Mouse (Mus musculus): ENCODE data around the gene Ism1.

Gene Ism1

DNA sequence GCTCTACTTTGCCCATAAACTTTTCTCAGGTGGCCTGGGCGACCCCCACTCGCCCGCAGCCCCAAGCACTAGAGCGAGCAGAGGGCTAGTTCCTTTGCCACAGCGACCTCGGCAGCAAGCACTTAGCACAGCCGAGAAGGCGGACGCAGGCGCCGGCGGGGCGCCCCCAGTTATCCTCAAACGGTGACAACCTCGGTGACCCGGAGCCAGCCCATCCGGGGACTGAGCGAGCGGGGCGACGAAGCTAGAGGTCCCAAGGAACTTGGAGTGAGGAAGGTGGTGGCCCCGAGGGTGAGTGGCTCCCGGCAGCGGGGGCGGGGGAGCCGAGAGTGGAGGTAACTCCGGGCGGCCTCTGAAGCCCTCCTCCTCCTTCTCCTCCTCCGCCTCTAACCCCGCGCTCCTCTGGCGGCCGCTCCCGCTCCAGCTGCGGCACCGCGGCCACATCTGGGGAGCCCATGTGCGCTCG is at the start of gene Ism1:
Gene Ism1, plus strand, starts transcription at position 370 of the 466 bp plus-strand sequence.
- in situ Hi-C loops (cut with MboI, MseI) = no loop called here

DNA sequence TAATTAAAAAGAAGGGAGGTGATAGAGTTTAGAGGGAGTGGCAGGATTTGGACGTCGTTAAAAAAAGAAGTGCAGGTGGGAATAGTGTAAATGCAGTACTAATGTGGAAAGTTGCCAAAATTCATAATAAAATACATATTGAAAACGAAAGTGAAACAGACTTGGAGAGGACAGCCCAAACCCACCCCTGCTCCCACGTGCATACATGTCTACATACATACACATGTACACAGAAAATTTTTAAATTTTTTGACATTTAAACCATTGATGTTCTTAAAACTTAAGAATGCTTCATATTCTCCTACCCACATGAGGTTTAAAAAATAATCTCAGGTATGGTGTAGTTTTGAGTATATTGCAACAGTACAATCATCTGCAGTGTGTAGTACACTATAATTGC is 49.2 kb upstream of the Ism1 start:
- in situ Hi-C loops (cut with MboI, MseI) = no loop called here

DNA sequence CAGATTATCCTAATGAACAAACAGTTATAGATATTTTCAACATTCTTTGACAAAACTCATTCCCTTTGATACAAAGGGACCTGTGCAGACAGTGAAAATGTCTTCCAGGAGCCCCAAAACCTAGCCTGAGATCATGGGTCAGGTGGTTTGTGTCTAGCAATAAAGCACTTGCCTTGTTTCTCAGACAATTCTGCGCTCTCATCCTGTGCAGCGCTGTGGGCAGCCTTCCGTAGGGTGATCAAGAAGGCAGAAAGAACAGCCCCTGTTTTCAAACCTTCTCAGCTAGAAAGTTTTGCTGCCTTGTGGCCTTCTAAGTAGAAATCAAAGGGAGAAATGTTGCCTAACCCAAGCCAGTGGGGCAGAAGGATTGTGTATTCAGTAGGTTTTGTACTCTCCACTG is 48.3 kb upstream of the Ism1 start:
- in situ Hi-C loops (cut with MboI, MseI) = no loop called here

DNA sequence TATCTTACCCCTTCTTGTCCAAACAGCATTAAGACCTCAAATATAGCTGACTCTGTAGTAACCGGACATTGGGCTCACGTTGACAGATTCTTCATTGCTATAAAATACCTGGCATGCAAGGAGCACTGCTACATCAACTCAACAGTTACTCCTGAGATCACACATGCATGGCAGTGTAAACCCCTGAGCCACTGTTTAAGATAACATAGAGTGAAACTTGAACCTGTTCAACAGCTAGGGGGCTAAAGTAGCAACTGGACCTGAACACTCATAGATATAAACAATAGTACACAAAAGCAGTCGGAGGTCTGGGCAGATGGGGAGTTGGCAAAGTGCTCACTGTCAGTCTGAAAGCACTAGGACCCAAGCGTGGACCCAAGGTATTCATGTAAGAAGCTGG is 43.5 kb upstream of the Ism1 start:
- in situ Hi-C loops (cut with MboI, MseI) = no loop called here

DNA sequence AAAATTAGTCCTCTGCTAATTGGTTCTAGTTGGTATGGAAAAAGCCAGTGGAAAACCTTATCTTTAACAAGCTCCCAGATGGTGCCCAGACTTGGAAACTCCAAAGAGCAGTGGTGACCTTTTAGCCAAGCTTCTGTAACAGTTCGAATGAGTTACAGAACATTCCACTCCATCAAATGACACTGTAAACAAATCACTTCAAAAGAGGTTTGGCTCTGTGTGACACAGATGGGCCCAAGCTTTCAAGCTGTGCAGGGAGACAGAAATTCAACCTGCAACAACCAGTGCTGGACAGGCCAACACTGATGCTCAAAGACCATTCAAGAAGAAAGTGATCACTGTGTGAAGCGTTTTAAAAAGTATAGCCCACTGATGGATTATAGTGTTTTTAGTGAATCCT is 40.1 kb upstream of the Ism1 start:
- in situ Hi-C loops (cut with MboI, MseI) = no loop called here

DNA sequence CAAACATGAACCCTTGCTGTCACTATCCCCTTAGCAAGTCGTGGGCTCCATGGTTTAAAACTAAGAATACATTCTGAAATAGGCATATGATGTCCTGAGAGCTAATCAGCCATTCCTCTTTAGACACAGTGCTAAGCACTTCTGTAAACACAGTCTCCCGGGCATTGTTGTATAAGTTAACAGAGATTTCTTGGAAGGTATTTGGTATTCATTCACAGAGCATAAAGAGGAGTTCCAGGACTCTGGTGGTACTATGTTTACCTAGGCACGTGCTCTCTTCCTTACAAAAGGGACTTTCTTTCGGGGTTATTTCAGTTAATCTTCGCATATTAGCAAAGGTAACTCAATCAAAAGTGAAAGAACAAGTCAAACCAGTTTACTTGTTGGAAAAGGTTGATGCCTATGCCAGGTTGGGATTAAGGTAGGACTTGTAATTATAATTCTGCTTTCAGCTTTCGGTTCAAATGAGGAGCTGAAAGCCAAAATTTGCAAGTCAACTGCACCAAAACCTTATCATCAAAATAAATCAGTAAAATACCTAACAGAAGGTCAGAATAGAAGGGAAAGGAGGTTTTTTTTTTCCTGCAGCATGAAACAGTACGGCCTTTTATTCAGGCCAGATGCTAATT is 36.1 kb upstream of the Ism1 start:
- in situ Hi-C loops (cut with MboI, MseI) = no loop called here

DNA sequence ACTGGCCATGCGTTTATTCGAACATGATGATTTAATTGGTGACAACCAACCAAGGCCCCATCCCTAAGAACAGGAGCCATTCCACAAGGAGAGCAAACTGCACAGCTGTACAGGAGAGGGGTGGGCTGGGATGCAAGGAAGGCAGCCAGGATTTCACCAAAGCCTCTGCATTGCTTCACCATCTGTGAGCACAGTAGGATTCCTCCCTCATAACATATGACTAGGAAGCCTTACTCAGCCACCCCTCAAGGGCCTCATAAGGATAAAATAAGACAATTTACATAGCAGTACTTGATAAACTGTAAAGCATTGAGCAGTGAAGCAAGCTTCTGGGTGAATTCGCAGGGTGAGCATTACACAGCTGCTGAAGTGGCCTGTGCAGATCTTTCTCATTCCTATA is 28.5 kb upstream of the Ism1 start:
- in situ Hi-C loops (cut with MboI, MseI) = no loop called here

DNA sequence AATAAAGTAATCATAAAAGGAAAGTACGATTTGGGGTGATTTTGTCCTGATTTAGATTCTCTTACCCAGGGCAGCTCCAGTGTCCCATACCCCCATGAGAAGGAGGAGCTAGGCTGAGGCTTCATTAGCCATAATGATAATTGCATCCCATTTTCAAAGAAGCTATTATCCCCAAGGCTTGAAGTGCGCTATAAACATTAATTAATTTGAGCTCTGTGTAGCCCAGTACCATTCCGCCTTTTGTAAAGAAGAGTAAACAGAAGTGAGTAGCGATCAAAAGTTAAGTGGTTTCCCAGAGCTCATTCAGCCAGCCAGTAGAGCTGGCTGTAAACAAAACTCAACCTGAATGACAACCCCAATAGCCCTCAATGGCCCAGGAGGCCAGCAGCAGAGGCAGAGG is 21.2 kb upstream of the Ism1 start:
- in situ Hi-C loops (cut with MboI, MseI) = no loop called here

DNA sequence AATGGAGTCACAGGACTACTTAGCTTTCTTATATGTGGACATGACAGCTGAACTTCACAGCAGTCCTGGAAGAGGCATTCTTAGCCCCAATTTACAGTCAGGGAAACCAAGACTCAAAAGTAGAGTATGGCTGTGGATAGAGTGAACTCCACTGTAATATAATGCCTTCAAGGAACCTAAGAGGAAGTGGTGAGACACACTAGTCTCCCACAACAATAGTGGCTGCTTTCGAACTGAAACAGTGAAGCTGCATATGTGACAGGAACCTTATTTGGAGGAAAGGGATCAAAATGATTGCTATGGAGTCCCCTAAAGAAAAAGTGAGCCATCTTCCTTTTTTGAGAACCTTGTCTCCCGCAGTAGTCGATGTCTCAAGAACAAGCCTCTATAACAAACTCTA is 6.1 kb upstream of the Ism1 start:
- in situ Hi-C loops (cut with MboI, MseI) = no loop called here

DNA sequence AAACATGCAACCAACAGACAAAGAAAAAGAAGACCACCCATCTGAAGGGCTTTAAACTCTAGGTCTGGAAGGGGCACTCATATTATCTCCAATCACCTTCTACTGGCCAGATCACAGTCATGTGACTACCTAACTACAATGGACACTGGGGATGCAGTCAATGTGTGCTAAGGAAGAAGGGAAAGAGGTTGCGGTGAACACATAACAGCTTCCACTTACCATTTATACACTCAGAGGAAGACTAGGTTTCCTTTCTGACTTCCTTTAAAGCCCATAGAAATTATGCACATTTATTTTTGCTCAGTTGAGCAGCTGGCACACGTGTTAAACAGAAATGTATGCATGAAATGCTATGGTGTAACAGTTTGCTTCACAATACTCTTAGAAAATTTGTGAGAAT is 5.6 kb upstream of the Ism1 start:
- in situ Hi-C loops (cut with MboI, MseI) = no loop called here

DNA sequence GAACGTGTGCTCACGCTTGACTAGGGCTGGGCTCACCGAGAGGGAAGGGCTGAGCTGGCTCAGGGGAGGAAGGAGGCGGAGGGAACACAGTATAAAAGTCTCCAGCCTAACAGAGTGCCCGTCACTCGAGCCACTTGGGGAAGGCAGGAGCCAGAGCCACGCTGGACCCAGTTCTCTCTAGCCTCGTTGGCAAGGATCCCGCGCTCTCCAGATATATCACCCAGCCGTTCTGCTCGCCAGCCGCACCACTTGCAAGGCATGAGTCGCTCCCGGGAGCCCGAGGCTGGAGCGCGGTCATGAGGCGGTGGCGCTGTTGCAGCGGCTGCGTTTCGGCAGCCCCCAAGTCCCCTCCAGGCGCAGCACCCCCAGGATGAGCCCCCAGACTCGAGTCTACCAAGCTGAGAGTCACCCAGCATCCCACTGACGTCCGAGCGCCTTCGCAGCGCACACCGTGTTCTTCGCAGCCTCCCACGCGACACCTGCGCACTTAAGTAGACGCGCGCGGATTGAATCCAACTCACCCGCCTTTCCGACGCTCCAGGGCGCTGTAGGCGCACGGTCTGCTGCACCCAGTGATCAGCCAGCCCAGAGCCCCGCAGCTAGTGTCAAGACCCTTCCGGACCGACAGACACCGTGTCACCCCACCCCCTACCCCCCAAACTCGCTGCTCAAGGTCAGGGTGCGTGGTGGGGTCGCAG is 764 bp upstream of the Ism1 start:
- in situ Hi-C loops (cut with MboI, MseI) = no loop called here

DNA sequence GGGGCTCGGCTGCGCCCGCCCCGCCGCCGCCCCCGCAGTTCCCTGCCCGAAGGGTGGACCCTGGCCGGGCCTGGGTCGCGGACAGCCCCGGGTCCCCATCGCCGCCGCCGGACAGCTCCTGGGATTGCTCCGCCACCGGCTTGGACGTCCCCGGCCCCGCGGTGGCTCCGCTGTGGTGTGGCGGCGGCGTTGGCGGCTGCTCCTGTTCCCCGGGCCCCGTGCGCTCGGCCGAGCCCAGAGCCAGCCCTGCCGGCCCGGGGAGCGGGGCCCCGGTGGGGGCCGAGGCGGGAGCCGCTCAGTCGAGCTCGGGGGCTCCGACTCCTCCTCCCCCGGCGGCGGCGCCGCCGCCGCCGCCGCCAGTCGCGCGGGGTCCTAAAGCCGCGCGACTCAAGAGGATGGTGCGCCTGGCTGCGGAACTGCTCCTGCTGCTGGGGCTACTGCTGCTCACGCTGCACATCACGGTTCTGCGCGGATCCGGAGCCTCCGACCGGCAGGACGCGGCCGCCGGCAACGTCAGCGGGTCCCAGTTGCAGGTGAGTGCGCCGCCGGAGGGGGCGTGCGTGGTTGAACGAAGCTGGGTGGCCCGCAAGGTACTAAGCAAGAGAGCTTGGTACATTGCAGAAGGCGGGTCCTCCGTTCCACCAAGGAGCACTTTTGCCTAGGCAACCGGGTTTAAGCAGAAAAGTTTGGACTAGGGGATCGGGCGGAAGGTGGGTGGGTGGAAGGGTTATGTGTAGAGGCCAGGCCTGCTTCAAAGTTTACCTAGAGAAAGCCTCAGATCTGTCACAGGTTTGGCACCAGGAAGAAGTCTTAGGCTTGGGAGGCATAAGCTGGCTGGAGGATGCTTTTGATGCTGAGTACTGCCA is 530 bp downstream of the Ism1 start:
- in situ Hi-C loops (cut with MboI, MseI) = no loop called here

DNA sequence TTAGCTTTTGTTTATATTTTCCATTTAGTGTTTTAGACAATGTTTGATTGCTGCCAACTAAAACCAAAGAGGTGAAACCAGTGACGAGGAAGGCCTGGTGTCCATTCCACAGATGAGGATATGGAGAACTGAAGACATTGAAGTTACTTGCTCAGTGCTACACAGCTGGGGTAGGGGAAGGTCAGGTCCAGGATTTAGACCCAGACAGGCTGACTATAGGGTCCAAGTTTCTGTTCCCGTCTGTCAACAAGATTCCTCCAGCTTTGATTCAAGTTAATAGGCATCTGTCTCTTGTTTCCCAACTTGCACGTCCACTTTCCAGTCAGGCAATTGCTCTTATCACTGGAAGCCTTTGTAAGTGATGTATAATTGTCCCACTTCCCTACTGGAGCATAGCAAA is 4.6 kb downstream of the Ism1 start:
- in situ Hi-C loops (cut with MboI, MseI) = no loop called here

DNA sequence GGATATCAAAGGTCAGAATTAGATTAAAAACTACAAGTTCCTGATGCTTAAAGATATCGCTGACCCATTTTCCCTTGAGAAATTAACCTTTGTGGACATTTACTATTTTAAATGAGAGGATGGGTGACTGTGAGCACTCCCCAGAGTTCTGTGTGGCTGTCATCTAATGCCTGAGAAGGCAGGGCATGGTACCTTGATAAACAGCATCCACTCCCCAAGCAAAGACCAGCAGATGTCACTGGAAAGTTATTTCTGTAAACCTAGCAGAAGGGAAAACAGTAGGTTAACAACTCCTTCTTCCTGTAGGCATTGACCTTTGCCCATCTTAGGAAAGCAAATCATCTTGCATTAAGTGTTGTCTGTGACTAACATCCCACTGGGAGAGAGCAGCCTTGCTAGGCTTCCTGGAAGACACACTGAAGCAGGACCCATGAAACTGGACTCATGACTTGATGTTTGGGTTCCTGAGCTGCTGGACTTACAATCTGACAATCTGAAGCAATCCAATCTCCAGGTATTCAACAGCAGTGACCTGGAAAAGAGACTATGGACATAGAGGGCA is 11.5 kb downstream of the Ism1 start:
- in situ Hi-C loops (cut with MboI, MseI) = loop anchor here (10.0 kb wide), 1 partner anchor 1775 kb away; no protein-coding TSS in a partner anchor

DNA sequence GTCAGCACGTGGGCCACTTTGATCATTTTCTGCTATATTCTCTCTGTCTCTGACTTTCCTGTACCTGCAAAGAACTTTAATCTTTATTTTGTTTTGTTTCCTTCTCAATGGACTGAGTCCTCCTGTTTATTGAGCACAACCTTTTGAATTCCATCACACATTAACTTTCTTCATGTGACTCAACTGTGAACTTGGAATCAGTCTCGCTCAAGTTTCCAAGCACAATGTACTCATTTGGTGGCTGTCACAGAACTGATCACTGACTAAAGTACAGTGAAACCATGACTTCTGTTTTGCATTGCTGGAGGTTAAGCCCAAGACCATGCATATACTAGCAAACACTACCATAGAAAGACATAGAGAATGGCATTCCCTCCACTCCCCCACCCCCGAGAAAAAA is 15.5 kb downstream of the Ism1 start:
- in situ Hi-C loops (cut with MboI, MseI) = loop anchor here (10.0 kb wide), 1 partner anchor 1779 kb away; no protein-coding TSS in a partner anchor

DNA sequence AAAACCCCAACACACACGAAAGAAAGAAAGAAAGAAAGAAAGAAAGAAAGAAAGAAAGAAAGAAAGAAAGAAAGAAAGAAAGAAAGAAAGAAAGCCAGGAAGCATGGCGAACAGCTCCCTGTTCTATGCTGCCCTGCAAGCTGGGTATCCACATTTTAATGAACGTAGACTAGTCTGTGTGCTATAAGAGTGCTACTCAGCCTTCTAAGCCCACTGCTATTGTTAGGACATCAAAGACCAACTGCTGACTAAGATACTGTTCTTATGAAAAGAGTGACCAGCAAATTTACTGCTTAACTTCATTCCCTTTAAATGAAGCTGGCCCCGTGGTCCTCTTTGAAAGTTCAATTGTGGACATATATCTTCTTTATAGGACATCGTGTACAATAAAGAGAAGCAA is 16.7 kb downstream of the Ism1 start:
- in situ Hi-C loops (cut with MboI, MseI) = loop anchor here (10.0 kb wide), 1 partner anchor 1780 kb away; no protein-coding TSS in a partner anchor

DNA sequence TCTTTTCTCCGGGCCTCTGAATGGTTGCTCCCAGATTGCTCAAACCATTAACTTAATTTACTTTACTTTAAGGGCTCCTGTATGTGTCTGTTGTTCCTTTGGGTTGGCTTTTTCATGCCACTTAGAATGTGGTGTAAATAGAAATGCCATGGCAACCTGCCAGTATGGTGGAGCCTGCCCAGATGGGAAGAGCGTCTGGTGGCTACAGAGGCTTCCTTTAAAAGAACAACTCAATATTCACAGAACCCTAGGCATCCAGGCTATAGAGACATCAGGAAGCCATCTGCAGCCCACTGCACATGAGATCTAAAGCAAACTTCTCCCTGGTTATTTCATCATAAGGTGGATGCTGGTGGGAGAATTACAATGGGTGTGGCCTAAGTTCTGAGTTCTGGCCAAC is 18.6 kb downstream of the Ism1 start:
- in situ Hi-C loops (cut with MboI, MseI) = loop anchor here (10.0 kb wide), 1 partner anchor 1782 kb away; no protein-coding TSS in a partner anchor

DNA sequence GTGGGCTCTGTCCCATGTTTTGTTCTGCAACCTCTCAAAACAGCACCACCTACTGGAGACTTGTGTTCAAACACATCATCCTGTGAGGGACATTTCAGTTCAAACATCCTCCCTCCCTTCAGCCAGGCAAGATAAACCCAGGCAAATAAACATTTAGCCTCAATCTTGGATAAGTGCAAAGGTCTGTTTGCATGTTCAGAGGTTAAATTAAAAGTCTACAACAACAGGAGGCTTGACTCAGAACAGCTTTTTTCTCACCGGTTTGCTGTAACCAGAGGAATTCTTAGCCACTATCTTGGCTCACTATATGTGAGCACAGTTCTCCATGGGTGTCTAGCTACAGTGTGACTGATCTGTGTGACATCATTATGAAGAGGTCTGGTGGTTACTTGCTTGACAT is 22.6 kb downstream of the Ism1 start:
- in situ Hi-C loops (cut with MboI, MseI) = no loop called here

DNA sequence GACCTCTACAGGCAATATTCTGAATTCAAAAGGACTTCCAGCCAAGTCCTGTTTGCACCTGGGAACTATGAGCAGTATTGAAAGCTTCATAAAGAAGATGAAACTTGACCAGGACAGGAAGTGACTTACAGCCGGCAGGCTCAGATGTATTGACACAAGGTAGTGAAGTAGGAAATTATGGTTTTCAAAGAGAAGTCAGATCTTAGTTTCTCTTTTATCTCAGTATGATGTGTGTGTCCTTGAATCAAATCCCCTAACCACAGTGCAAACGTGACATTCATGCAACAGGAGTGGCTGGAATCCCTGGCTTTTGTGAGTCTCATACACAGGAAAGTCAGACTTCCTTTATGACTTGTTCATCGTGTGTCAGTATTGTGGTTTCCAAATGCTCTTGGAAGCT is 27.0 kb downstream of the Ism1 start:
- in situ Hi-C loops (cut with MboI, MseI) = no loop called here

DNA sequence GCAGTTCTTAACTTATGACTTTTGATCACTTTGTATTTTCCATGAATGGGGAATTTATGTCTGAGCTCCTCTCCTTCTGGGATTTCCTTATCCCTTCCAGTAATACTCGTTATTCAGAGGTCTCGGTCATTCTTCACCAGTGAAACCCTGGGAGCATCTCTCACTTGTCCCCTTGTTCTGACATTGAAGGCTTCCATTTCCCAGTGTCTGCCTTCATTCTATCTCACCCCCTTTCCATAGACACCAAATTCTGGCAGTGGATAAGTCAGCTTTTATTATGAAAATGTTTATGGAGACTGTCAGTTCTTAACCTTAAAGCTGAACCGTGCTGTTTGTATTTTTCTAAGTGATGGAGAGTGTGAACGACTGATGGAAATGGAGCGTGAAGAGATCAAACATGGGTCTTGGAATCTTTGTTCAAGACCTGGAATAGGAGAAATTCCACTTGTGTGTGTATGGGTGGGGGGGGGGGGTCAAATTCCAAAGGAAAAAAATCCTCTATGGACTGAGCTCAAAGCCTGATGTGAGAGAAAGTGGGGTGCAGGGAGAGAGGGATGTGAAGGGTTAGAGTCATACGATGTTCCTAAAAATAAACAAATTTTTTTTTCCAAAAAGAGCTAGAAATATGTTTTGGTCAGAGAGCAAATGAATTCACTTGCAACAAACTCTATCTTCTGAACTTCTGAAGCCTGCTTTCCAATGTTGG is 30.4 kb downstream of the Ism1 start:
- in situ Hi-C loops (cut with MboI, MseI) = no loop called here

DNA sequence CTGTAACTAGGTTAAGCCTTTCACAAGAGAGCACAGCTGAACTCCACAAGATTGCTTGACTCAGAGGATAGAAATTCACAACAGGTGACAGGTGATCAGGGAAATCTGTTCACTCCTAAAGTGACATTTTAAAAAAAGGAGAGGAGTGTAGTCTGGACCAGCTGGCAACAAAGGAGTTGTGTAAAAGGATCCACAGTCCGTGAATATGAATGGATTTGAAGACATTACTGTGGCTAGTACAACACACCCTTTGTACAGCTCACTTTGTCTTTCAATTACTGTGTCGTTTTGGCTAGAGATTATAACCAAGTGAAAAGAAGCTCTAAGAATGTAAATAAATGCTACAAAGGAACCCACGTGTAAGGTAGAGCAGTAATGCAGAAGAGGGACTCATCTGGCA is 33.7 kb downstream of the Ism1 start:
- in situ Hi-C loops (cut with MboI, MseI) = loop anchor here (5.0 kb wide), 1 partner anchor 114 kb away; no protein-coding TSS in a partner anchor
